Mouse (Mus musculus): ENCODE data around the gene Auts2. TPM values are rescaled to one million over a fixed set of nuclear protein-coding genes. Genes with fewer than 3 reads are reported as not detected.

Gene Auts2
- polyA plus RNA-seq, 1 experiment from 2014 or later, result 74.1 TPM

DNA sequence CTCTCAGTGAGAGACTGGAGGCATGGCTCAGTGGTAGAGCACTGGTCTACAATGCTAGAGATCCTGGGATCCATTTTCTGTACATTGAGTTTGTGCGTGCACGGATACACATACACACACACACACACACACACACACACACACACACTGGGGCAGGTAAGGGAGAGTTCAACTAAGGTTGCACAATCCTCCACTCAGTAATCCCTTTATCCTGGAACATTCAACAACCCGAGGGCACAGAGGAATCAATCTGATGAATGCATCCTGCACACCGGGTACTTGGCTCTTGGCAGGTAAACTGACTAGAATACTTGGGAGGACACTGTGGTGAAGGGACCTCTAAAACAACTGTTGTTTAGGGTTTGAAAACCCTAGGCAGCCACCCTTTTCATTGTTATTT, 1033.8 kb downstream of the Auts2 start:
- H3K4me2 ChIP-seq (replicated peaks), result no peak overlapping the region
- no peaks in the 10 kb centered on the region for H3K27me3 ChIP-seq (replicated peaks)
- H3K9me3 ChIP-seq, result no peaks in the 10 kb centered on the region
- no peak for ATAC-seq (ENCODE audit: low FRiP score, low read depth)
- H3K4me1 ChIP-seq, result peaks cover 14% of the 10 kb centered on the region
- no peak overlapping the region for H3K4me3 ChIP-seq
- peaks cover 16% of the 10 kb centered on the region for H3K36me3 ChIP-seq
- H3K27ac ChIP-seq, result no peak overlapping the region
- no peak overlapping the region for H3K9ac ChIP-seq
- WGBS, result 91% methylated on average over 4 of the region's 4 CpGs

DNA sequence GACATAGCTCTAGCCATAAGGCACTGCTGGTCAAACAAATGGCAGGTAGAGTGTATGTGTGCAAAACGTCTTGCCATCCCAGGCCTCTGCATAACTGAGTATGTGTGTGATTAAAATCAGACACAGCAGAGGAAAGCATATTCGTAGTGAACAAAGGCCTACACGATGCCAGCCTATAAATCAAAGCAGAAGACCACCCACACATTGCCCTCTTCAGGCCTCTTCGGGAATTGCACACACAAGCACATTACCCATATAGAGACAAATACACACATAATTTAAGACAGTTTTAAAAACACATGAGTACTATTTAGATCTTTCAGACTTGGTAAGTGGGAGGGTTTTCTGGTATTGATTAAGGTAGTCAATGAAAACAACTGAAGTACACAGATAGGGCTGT, 1044.3 kb downstream of the Auts2 start:
- no peaks in the 10 kb centered on the region for H3K9me3 ChIP-seq
- H3K27me3 ChIP-seq (replicated peaks), result no peaks in the 10 kb centered on the region
- H3K27ac ChIP-seq, result no peak overlapping the region
- no peak for ATAC-seq (ENCODE audit: low FRiP score, low read depth)
- 89% methylated on average over 4 of the region's 4 CpGs for WGBS
- no peak overlapping the region for H3K4me2 ChIP-seq (replicated peaks)
- H3K36me3 ChIP-seq, result 0 out of 2 replicates have a peak, but pooled peaks cover 7% of the 10 kb centered on the region
- 0 out of 2 replicates have a peak, but pooled peaks cover 4% of the 10 kb centered on the region for H3K4me1 ChIP-seq
- no peak overlapping the region for H3K4me3 ChIP-seq
- no peak overlapping the region for H3K9ac ChIP-seq

DNA sequence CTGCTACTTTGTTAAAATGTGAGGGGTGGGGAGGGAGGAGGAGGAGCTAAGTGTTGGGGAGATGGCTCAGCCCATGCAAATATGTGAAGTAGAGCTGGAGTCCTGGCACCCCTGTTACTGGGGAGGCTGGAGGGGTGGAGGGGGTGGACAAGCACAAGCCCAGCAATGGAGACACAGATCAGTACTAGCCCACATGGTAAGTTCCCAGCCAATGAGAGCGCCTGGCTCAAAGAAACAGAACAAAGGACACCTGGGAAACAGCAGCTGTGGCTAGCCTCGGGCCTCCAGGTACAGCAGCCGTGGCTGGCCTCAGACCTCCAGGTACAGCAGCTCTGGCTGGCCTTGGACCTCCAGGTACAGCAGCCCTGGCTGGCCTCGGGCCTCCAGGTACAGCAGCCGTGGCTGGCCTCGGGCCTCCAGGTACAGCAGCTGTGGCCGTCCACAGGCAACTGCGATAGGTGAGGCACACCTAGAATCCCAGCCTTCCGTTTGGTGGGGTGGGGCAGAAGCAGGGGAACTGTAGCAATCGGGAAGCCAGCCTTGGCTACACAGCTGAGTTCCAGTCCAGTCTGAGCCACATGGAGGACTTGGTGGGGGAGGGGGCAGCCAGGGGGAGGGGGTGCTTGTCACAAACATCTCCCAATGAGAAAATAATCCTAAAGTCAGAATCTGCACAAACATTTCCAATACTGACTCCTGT, 1046.5 kb downstream of the Auts2 start:
- no peak for ATAC-seq (ENCODE audit: low FRiP score, low read depth)
- H3K4me2 ChIP-seq (replicated peaks), result no peak overlapping the region

DNA sequence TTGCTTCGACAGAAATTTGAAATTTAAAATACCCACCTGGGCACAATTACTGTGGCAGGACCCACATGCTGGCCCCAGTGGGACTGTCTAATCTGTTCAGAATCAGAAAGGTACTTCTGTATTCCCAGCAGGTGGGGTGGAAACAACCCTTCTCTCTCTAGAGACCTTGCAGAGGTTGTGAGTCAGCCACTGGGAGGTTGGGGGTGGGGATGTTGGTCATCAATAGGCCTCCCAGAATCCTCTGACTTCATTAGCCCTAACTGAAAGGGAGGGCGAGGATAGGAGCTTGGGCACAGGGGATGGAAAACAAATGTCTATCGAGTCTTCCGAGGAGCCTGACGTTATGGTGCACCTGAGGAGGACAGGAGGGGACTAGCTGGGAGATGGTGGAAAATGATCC, 1048.6 kb downstream of the Auts2 start:
- Histone ChIP-seq H3K4me2 (replicated peaks) (no peak overlapping the region), H3K4me3 (no peak overlapping the region), H3K9ac (no peak overlapping the region), H3K9me3 (no peaks in the 10 kb centered on the region), H3K36me3 (0 out of 2 replicates have a peak, but pooled peaks cover 5% of the 10 kb centered on the region), H3K27me3 (replicated peaks) (no peaks in the 10 kb centered on the region), H3K4me1 (0 out of 2 replicates have a peak, but pooled peaks cover 8% of the 10 kb centered on the region), H3K27ac (no peak overlapping the region)
- WGBS, result 82% methylated on average over 5 of the region's 5 CpGs
- ATAC-seq (ENCODE audit: low FRiP score, low read depth), result no peak

More for the DNA sequence above, 1046.5 kb downstream of the Auts2 start:
- Histone ChIP-seq H3K9ac (no peak overlapping the region), H3K36me3 (0 out of 2 replicates have a peak, but pooled peaks cover 7% of the 10 kb centered on the region), H3K27me3 (replicated peaks) (no peaks in the 10 kb centered on the region), H3K27ac (no peak overlapping the region), H3K9me3 (no peaks in the 10 kb centered on the region), H3K4me3 (no peak overlapping the region), H3K4me1 (0 out of 2 replicates have a peak, but pooled peaks cover 8% of the 10 kb centered on the region)
- WGBS, result 96% methylated on average over 10 of the region's 10 CpGs

DNA sequence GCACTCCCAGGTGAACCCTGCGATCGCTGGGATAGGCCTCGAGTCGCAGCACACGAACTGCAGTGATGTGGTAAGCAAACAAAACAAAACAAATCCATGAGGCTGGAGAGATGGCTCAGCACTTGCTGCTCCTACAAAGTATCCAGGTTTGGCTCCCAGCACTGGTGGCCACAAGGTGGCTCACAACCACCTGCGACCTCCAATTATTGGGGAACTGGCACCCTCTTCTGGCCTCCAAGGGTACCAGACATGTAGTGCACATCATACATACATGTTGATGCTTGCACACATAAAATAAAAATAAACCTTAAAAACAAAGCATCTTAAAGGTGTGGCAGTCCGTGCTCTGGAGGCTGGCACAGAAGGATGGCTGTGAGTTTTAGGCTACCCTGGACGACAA, 1050.6 kb downstream of the Auts2 start:
- Histone ChIP-seq H3K27ac (no peak overlapping the region), H3K27me3 (replicated peaks) (no peaks in the 10 kb centered on the region), H3K9ac (no peak overlapping the region), H3K4me3 (no peak overlapping the region), H3K36me3 (no peaks in the 10 kb centered on the region; the same call in 1 of the 2 replicates), H3K4me2 (replicated peaks) (no peak overlapping the region), H3K9me3 (no peaks in the 10 kb centered on the region), H3K4me1 (0 out of 2 replicates have a peak, but pooled peaks cover 8% of the 10 kb centered on the region)
- 83% methylated on average over 8 of the region's 8 CpGs for WGBS
- ATAC-seq (ENCODE audit: low FRiP score, low read depth), result no peak

DNA sequence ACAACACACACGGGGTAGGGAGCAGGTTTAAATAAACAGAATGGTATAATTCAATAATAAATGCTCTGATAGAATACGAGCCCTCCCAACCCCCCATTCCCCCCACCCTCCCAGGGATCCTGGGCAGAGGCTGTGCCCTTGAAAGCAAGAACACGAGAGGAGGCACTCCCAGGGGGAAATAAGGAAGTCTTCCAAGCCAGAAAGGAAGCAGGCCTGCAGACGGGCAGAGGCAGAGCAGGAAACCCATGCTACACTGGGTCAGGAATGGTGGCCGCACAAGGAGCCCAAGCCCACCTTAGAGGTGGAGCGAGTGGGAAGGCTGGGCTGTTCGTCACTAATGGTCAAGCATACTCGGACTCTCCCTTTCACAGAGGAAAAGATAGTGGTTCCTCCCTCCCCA, 1051.3 kb downstream of the Auts2 start:
- Histone ChIP-seq H3K4me1 (0 out of 2 replicates have a peak, but pooled peaks cover 8% of the 10 kb centered on the region), H3K9me3 (no peaks in the 10 kb centered on the region), H3K27me3 (replicated peaks) (no peaks in the 10 kb centered on the region), H3K9ac (no peak overlapping the region), H3K4me2 (replicated peaks) (no peak overlapping the region), H3K36me3 (no peaks in the 10 kb centered on the region; the same call in 1 of the 2 replicates), H3K27ac (no peak overlapping the region), H3K4me3 (no peak overlapping the region)
- 70% methylated on average over 8 of the region's 8 CpGs for WGBS
- ATAC-seq (ENCODE audit: low FRiP score, low read depth), result no peak

DNA sequence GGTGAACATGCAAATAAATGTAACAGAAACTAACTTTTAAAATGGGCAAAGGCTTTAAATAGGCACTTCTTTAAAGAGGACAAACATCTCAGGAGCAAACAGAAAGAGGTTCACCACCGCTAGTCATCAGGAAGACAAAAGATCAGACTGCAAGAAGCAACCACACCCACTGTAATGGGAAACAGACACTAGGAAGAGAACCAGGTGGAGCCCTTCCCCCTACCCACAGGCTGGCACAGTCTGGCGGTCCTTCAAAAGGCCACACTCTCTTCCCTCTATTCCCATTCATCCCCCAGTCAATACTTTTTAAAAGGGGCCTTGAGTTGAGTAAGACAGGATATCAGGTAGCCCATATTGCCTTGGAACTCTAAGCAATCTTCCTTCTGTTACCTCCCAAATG, 1052.3 kb downstream of the Auts2 start:
- ATAC-seq (ENCODE audit: low FRiP score, low read depth), result no peak
- no peaks in the 10 kb centered on the region for H3K27me3 ChIP-seq (replicated peaks)
- H3K9me3 ChIP-seq, result no peaks in the 10 kb centered on the region
- H3K4me3 ChIP-seq, result no peak overlapping the region
- 0 out of 2 replicates have a peak, but pooled peaks cover 4% of the 10 kb centered on the region for H3K4me1 ChIP-seq
- WGBS, result 78% methylated on average over 2 of the region's 2 CpGs
- no peak overlapping the region for H3K27ac ChIP-seq
- H3K4me2 ChIP-seq (replicated peaks), result no peak overlapping the region
- no peak overlapping the region for H3K9ac ChIP-seq
- H3K36me3 ChIP-seq, result no peaks in the 10 kb centered on the region; the same call in 1 of the 2 replicates

DNA sequence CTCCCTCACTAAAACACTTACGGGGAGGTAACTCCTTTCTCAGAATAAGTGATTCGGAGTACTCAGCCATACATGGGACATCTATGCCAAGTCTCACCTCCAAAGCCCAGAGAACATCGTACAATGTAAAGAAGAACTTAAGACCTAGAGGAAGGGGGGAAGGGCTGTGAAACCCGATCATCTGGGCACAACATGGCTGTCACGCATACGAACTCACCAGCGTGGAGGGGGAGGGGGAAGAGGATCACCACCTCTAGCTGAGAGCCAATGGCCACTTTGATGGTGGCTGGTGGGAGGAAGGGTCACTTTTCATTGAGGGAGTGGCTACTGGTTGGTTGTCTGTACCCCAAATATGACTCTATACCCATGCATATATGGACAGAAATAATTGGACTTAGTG, 1053.3 kb downstream of the Auts2 start:
- no peaks in the 10 kb centered on the region for H3K9me3 ChIP-seq
- no peak overlapping the region for H3K4me3 ChIP-seq
- ATAC-seq (ENCODE audit: low FRiP score, low read depth), result no peak
- WGBS, result 88% methylated on average over 7 of the region's 7 CpGs
- H3K36me3 ChIP-seq, result no peaks in the 10 kb centered on the region; the same call in 1 of the 2 replicates
- 0 out of 2 replicates have a peak, but pooled peaks cover 4% of the 10 kb centered on the region for H3K4me1 ChIP-seq
- H3K27me3 ChIP-seq (replicated peaks), result no peaks in the 10 kb centered on the region
- no peak overlapping the region for H3K27ac ChIP-seq
- no peak overlapping the region for H3K9ac ChIP-seq
- H3K4me2 ChIP-seq (replicated peaks), result no peak overlapping the region

DNA sequence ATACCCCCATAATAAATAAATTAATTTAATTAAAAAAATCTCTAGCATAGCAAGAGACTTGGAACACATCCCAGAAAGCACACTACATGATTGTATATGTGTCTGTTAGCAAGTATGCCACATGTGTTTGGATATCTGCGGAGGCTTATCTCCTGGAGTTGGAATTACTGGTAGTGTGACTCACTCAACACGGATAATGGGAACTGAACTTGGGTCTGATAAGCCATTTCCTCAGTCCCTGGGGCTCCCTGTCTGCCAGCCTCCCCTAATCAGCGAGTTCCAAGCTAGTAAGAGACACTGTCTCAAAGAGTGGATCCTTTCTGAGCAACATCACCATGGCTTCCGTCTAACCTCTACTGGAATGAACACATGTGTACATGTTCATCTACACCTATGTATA, 1056.6 kb downstream of the Auts2 start:
- H3K4me1 ChIP-seq, result no peaks in the 10 kb centered on the region; the same call in 1 of the 2 replicates
- no peak for ATAC-seq (ENCODE audit: low FRiP score, low read depth)
- no peaks in the 10 kb centered on the region; the same call in 1 of the 2 replicates for H3K36me3 ChIP-seq
- no peak overlapping the region for H3K9ac ChIP-seq
- no peak overlapping the region for H3K4me3 ChIP-seq
- WGBS, result 95% methylated on average over 4 of the region's 4 CpGs
- no peak overlapping the region for H3K4me2 ChIP-seq (replicated peaks)
- no peak overlapping the region for H3K27ac ChIP-seq
- H3K9me3 ChIP-seq, result no peaks in the 10 kb centered on the region
- H3K27me3 ChIP-seq (replicated peaks), result no peaks in the 10 kb centered on the region

DNA sequence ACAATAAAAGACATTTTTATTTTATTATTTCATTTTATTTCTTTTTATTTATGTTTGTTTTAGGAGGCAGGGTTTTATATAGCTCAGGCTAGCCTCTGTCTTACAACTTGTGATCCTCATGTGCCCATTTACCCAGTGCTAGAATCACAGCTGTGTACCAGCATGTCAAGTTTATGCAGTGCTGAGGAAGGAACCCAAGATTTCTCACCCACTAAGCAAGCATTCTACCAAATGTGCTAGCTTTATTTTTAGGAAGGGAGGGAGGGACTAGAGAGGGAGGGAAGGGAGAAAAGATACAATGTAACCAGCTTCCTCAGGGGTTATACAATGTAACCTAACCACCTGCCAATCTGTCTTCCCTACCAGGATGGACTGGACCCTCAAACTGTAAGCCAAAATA, 1067.9 kb downstream of the Auts2 start:
- H3K4me1 ChIP-seq, result no peaks in the 10 kb centered on the region
- no peak overlapping the region for H3K4me3 ChIP-seq
- no peak overlapping the region for H3K9ac ChIP-seq
- no peaks in the 10 kb centered on the region for H3K27me3 ChIP-seq (replicated peaks)
- no peak overlapping the region for H3K4me2 ChIP-seq (replicated peaks)
- ATAC-seq (ENCODE audit: low FRiP score, low read depth), result no peak
- 0 out of 2 replicates have a peak, but pooled peaks cover 5% of the 10 kb centered on the region for H3K9me3 ChIP-seq
- peaks cover 70% of the 10 kb centered on the region for H3K36me3 ChIP-seq
- H3K27ac ChIP-seq, result no peak overlapping the region

DNA sequence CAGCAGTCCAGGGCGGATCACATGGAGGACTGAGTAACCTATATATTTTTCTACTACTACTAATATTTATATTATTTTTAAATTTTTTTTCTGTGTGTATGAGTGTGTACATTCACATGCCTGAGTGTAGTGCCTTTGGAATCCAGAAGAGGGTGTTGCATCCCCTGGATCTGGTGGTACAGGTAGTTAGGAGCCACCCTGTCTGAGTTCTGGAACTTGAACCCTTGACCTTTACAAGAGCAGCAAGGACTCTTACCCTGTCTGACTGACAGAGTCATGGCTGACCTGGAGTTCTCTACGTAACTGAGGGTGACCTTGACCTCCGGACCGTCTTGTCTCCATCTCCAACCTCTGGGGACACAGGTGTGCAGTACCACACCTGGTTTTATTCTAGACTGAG, 1074.5 kb downstream of the Auts2 start:
- Histone ChIP-seq H3K4me2 (replicated peaks) (no peak overlapping the region), H3K27ac (no peak overlapping the region), H3K36me3 (peaks cover 86% of the 10 kb centered on the region), H3K27me3 (replicated peaks) (no peaks in the 10 kb centered on the region), H3K4me1 (no peaks in the 10 kb centered on the region; the same call in 1 of the 2 replicates), H3K9me3 (no peaks in the 10 kb centered on the region), H3K9ac (no peak overlapping the region), H3K4me3 (no peak overlapping the region)
- 95% methylated on average over 4 of the region's 4 CpGs for WGBS
- no peak for ATAC-seq (ENCODE audit: low FRiP score, low read depth)

DNA sequence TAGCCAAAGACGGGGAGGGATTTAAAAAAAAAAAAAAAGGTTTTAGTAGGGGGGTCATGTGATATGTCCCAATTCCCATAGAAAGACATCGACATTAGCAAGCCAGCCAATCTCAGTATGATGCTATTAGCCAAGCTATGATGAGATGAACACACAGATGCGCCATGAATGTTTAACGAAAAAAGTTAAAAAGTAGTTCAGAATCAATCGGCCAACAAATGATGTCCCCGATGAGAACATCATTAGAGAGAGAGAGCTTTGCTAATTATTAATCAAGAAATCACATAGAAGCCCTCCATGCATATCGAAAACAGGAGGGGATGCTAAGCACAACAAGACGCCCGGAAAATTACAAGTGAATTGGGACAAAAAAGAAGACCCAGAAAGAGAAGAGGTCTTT, 1077.0 kb downstream of the Auts2 start:
- no peak for ATAC-seq (ENCODE audit: low FRiP score, low read depth)
- no peaks in the 10 kb centered on the region; the same call in none of the 2 replicates for H3K4me1 ChIP-seq
- H3K9me3 ChIP-seq, result no peaks in the 10 kb centered on the region
- H3K9ac ChIP-seq, result no peak overlapping the region
- no peak overlapping the region for H3K4me2 ChIP-seq (replicated peaks)
- no peak overlapping the region for H3K4me3 ChIP-seq
- 93% methylated on average over 9 of the region's 9 CpGs for WGBS
- H3K36me3 ChIP-seq, result peaks cover 82% of the 10 kb centered on the region
- H3K27me3 ChIP-seq (replicated peaks), result no peaks in the 10 kb centered on the region
- H3K27ac ChIP-seq, result no peak overlapping the region

DNA sequence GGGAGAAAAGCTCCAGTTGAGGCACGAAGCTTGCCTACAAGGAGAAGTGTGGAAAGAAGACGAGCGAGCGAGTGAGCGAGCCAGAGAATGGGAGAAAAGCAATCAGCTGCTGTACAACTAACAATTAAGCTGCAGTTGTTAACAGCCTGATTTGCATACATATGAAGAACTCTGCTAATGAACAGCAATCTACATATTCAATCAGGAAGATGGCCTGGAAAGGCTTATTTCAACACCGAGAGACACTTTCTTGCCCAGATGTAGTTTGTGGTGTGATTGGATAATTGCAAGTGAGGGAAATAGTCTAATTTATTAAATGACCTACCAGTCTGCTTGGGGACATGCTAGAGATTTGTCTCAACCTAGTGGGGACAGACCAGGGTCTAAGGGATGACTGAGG, 1079.7 kb downstream of the Auts2 start:
- ATAC-seq (ENCODE audit: low FRiP score, low read depth), result no peak
- no peak overlapping the region for H3K9ac ChIP-seq
- no peak overlapping the region for H3K4me2 ChIP-seq (replicated peaks)
- peaks cover 85% of the 10 kb centered on the region for H3K36me3 ChIP-seq
- WGBS, result 64% methylated on average over 6 of the region's 6 CpGs
- H3K9me3 ChIP-seq, result no peaks in the 10 kb centered on the region
- no peaks in the 10 kb centered on the region for H3K27me3 ChIP-seq (replicated peaks)
- no peak overlapping the region for H3K4me3 ChIP-seq
- no peaks in the 10 kb centered on the region; the same call in none of the 2 replicates for H3K4me1 ChIP-seq
- H3K27ac ChIP-seq, result no peak overlapping the region

Data from neural tube, embryonic 12.5 days (tissue).